Mouse (Mus musculus): ENCODE measurements around the gene Fam43b. TPM values are rescaled to one million over a fixed set of nuclear protein-coding genes. Genes with fewer than 3 reads are reported as not detected.

The Fam43b gene
- total RNA-seq, 2 experiments from 2014 or later = 48.0 TPM

- no peak for DNase-seq (ENCODE audit: low spot score in 2 of 2)
Measured at GRCm38 (mm10) chr4:138353438-138354171, 42.7 kb downstream of the Fam43b start.

DNA sequence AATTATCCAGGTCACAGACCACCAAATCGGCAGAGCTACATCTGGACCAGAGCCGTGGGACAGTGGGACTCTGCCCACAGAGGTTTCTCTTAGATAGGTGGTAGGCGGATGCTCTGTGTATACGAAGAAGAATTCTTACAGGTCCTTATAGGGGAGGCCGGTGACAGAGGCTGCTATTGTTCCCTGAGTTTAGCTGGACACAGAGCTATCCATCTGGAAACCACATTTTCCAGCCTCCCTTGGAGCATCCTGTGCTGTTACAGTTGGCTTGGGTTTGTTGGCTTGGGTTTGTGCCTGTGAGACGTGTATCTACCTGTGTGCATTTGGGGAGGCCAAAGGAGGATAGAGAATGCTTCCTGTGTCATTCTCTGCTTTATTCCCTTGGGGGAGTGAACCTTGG, 43.6 kb downstream of the Fam43b start:
- no peak for DNase-seq (ENCODE audit: low spot score in 2 of 2)

DNA sequence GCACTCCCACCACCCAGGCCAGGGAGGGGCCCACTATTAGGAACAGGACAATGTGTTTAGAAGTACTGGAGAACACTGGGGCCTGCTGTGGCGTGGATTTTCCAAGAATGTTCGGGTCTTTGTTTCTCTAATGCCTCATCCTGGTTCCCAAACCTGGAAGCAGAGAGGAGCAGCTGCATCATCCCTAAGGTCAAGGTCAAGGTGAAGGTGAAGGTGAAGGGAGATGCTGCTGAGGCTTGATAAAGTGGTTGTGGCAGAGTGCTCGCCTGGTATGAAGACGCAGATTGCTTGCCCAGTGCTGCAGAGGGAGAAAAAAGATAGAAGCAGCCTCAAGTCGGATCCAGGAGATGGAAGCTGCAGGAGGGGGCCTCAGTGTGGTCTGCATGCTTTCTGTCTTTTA, 44.5 kb downstream of the Fam43b start:
- no peak for DNase-seq (ENCODE audit: low spot score in 2 of 2)

DNA sequence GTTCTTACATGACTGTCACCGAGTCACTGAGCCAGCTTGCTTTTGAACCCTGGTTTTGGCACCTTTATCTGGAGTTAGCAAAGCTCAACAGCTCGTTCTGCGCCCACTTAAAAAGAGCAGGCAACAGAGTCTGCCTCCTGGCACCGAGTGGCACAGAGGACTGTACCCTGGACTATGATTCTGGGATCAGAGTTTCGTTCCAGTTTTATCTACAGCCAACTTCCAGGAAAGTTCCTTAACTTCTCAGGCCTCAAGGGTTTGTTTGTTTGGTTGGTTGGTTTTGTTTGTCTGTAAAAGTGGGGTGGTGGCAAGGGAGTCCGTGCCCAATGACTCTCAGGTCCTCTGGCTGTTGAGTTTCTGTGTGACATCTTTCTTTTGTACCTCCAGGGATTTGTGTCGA, 47.6 kb downstream of the Fam43b start:
- no peak for DNase-seq (ENCODE audit: low spot score in 2 of 2)

GRCm38 (mm10) chr4:138347280-138347679, 49.0 kb downstream of the Fam43b start:
- DNase-seq (ENCODE audit: low spot score in 2 of 2) = no peak

DNA sequence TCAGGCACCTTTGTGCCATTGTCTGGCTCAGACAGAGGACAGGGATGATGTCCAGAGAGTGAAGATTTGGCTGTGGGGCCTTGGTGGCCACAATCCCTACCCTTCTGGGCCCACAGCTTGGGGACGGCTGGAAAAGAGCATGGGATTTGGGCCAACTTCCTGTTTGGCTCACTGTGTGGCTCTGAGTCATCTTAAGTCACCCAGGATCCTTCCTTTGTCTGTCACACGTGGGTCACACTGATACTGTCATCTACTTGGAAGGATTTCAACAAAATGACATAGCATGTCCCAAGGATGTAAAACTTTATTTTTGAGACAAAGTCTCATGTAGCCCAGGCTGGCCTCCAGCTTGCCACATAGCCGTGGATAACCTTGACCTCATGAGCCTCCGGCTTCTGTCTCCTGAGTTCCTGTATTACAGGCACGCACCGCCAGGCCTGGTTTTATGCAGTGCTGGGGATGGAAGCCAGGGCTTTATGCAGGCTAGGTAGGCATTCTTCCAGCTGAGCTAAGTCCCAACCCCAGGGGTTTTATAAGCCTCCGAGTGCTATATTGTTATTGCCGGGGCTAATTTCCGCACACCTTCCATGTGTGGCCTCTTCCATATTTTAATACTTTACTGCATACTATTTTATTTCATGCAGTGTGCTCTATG, 51.3 kb downstream of the Fam43b start:
- DNase-seq (ENCODE audit: low spot score in 2 of 2) = no peak

Other genes with a start within 250 kb of the Fam43b start
- 100 to 1,000 TPM; 189 to 191 TPM for gene Hp1bp3, start 180.2 kb downstream of the Fam43b start, total RNA-seq (2021)
- 10 to 100 TPM; 71.7 to 83.2 TPM for gene Sh2d5, start 146.1 kb downstream of the Fam43b start, total RNA-seq (2021)
- gene Kif17, start 146.1 kb downstream of the Fam43b start, total RNA-seq (2021) = 10 to 100 TPM; 28.8 to 33.0 TPM
- gene Ddost, start 91.8 kb downstream of the Fam43b start, total RNA-seq (2021) = 10 to 100 TPM; 93.2 to 93.8 TPM
- 100 to 1,000 TPM; 347 to 376 TPM for gene Pink1, start 70.2 kb downstream of the Fam43b start, total RNA-seq (2021)
- gene Cda, start 28.5 kb downstream of the Fam43b start, total RNA-seq (2021) = 1 to 10 TPM; 5.0 to 6.1 TPM
- 10 to 100 TPM; 70.8 to 72.3 TPM for gene Mul1, start 38.1 kb upstream of the Fam43b start, total RNA-seq (2021)
- gene Camk2n1, start 57.8 kb upstream of the Fam43b start, total RNA-seq (2021) = 1,000 to 10,000 TPM; 1,197 to 1,322 TPM
- 1 to 10 TPM; 4.2 to 4.6 TPM for gene Vwa5b1, start 239.4 kb upstream of the Fam43b start, total RNA-seq (2021)

All from left cerebral cortex, adult 18-20 months (tissue).